In genomic region chr4:74013211-74014047, GRCm38 (mm10) we compare ENCODE assay signal across 8 mouse cellular contexts. TPM values are rescaled to one million over a fixed set of nuclear protein-coding genes. Genes with fewer than 3 reads are reported as not detected.
DNase-seq lines count a peak whose midpoint lies in the region; ATAC-seq lines count a peak whose summit lies in the region.
"Had no signal": no experiment of that assay in that cellular context is flagged by ENCODE, and none has a peak within 500 bp of the region (broad histone marks: within the 10 kb centered on the region; RNA-seq: fewer than 3 reads in every experiment).

Frmd3 (plus strand) TSS chr4:74013442.

- ATAC-seq in hematopoietic stem cell, adult 5-6 weeks (replicated peaks in 1 of 2; ENCODE audit: insufficient read depth in 1 of 2, low FRiP score in 2 of 2, low TSS enrichment in 1 of 2, low read depth in 1 of 2, poor library complexity in 2 of 2, severe bottlenecking in 2 of 2): peak; percentile 42 to 45; a peak in 1 of 4 replicates
- peak; percentile 95 for ATAC-seq in midbrain, embryonic 11.5 days (ENCODE audit: low FRiP score)
- peak; percentile 80 for ATAC-seq in stomach, embryonic 16.5 days (ENCODE audit: insufficient read depth, low FRiP score)

- peak; percentile 41 for DNase-seq in adrenal gland, adult 2 months
- peak; percentile 53 for DNase-seq in cerebellum, adult 8-10 months
- DNase-seq in forelimb bud, embryonic 11.5 days (ENCODE audit: low read depth, low spot score): peak; percentile 64
- peak; percentile 53 for DNase-seq in left cerebral cortex, adult 11 months (ENCODE audit: low spot score)
- DNase-seq in midbrain, embryonic 11.5 days (ENCODE audit: low spot score, missing footprints): peak; percentile 97

- H3K4me1 ChIP-seq in midbrain, embryonic 11.5 days (ENCODE audit: control insufficient read depth, insufficient read depth, low read length): peaks cover 4% of the 10 kb centered on the region; the same call in 1 of the 2 replicates
- peaks cover 3% of the 10 kb centered on the region; the same call in 1 of the 2 replicates for H3K4me1 ChIP-seq in stomach, embryonic 16.5 days (ENCODE audit: control insufficient read depth, insufficient read depth, low read length)

- H3K27me3 ChIP-seq in midbrain, embryonic 11.5 days (ENCODE audit: control insufficient read depth, insufficient read depth, low read length): no peaks in the 10 kb centered on the region; the same call in none of the 2 replicates
- H3K27me3 ChIP-seq in stomach, embryonic 16.5 days (ENCODE audit: control insufficient read depth, insufficient read depth, low read length): peaks cover 7% of the 10 kb centered on the region; the same call in 1 of the 2 replicates

- under 1% methylated on average over 56 of the region's 56 CpGs for WGBS in midbrain, embryonic 11.5 days
- under 1% methylated on average over 56 of the region's 56 CpGs for WGBS in stomach, embryonic 16.5 days

- H3K9ac ChIP-seq in midbrain, embryonic 11.5 days (ENCODE audit: low read length): peak within 1 kb of the TSS; percentile 78
- peak within 1 kb of the TSS; percentile 64 for H3K9ac ChIP-seq in stomach, embryonic 16.5 days (ENCODE audit: low read length)

- H3K36me3 ChIP-seq in midbrain, embryonic 11.5 days (ENCODE audit: control insufficient read depth, insufficient read depth, low read length): no peaks in the 10 kb centered on the region
- no peaks in the 10 kb centered on the region for H3K36me3 ChIP-seq in stomach, embryonic 16.5 days (ENCODE audit: control insufficient read depth, insufficient read depth, low read length)

- peak within 1 kb of the TSS; percentile 65; the same call in 1 of the 2 replicates for H3K27ac ChIP-seq in midbrain, embryonic 11.5 days (ENCODE audit: low read depth, low read length)
- H3K27ac ChIP-seq in stomach, embryonic 16.5 days (ENCODE audit: low read length): no peak within 1 kb of the TSS

- H3K4me3 ChIP-seq in midbrain, embryonic 11.5 days (ENCODE audit: low read depth, low read length): peak within 1 kb of the TSS; percentile 48
- H3K4me3 ChIP-seq in stomach, embryonic 16.5 days (replicated peaks; ENCODE audit: low read length): peak within 1 kb of the TSS; percentile 48

- peak within 1 kb of the TSS; percentile 87 for H3K4me2 ChIP-seq in midbrain, embryonic 11.5 days
- peak within 1 kb of the TSS; percentile 88 for H3K4me2 ChIP-seq in stomach, embryonic 16.5 days (ENCODE audit: low read depth, low read length)

- no peaks in the 10 kb centered on the region for H3K9me3 ChIP-seq in midbrain, embryonic 11.5 days (ENCODE audit: control insufficient read depth, low read length)
- H3K9me3 ChIP-seq in stomach, embryonic 16.5 days (replicated peaks; ENCODE audit: control insufficient read depth, low read length): no peaks in the 10 kb centered on the region

RNA-seq across cellular contexts. Expression of gene Frmd3, which starts in this region (rescaled TPM):
- under 1 TPM; 0.37 to 0.38 TPM for total RNA-seq in adrenal gland, adult 2 months (2021)
- polyA plus RNA-seq in adrenal gland, adult 2 months (2012; rRNA removed): 0.06 TPM in 1 of 2 replicates, not detected in the other
- not detected in 2 replicates for total RNA-seq in hematopoietic stem cell, adult 5-6 weeks (2017)
- polyA plus RNA-seq in midbrain, embryonic 11.5 days (2014; fragmentation: Nextera tagmentation; extraction: Ambion mirVana): 3.2 and 4.1 TPM in 2 replicates
- polyA plus RNA-seq in stomach, embryonic 16.5 days (2015; fragmentation: Nextera tagmentation; extraction: Ambion mirVana): 0.67 and 0.70 TPM in 2 replicates
- polyA plus RNA-seq: gonadal fat pad, adult 2 months had no signal

Comparison
In these comparisons a context has a peak if more than half of its experiments do, and no peak if none do; other contexts are left out.
1. Peak in DNase-seq in adrenal gland, adult 2 months; RNA of the gene not detected or under 1 TPM.
2. Peak in ATAC-seq in hematopoietic stem cell, adult 5-6 weeks; RNA of the gene not detected or under 1 TPM.
3. Peak in ATAC-seq, H3K4me3 ChIP-seq, H3K9ac ChIP-seq and H3K4me2 ChIP-seq in stomach, embryonic 16.5 days; RNA of the gene not detected or under 1 TPM.
4. DNase-seq: peak in every context shown above with its lines; median percentile 97 in midbrain, embryonic 11.5 days; 64 in forelimb bud, embryonic 11.5 days; 53 in cerebellum, adult 8-10 months; 53 in left cerebral cortex, adult 11 months; 41 in adrenal gland, adult 2 months.
5. ATAC-seq: peak in every context shown above with its lines; median percentile 95 in midbrain, embryonic 11.5 days; 80 in stomach, embryonic 16.5 days; 44 in hematopoietic stem cell, adult 5-6 weeks.